In genomic region chr16:50737396-50737843, GRCm38 (mm10) we compare ENCODE assay signal across 8 mouse cellular contexts.
DNase-seq lines count a peak whose midpoint lies in the region; ATAC-seq and TF ChIP-seq lines count a peak whose summit lies in the region.

No protein-coding gene starts in this region.

- no peaks in the 10 kb centered on the region for H3K9me3 ChIP-seq in forebrain, postnatal 0 days (ENCODE audit: low read length)
- no peaks in the 10 kb centered on the region for H3K9me3 ChIP-seq in intestine, postnatal 0 days (ENCODE audit: control insufficient read depth)

- H3K4me3 ChIP-seq in layer of hippocampus, adult 2 months: peak overlapping the region; percentile 65
- peak overlapping the region; percentile 43 for H3K4me3 ChIP-seq in forebrain, postnatal 0 days (ENCODE audit: low read depth, low read length)
- peak overlapping the region; percentile 49 for H3K4me3 ChIP-seq in intestine, postnatal 0 days (ENCODE audit: low read depth, low read length)

- no peak for ATAC-seq in forebrain, postnatal 0 days
- ATAC-seq in intestine, postnatal 0 days: peak; percentile 18; the same call in 1 of the 2 replicates

- H3K27ac ChIP-seq in layer of hippocampus, adult 2 months: no peak overlapping the region
- no peak overlapping the region for H3K27ac ChIP-seq in forebrain, postnatal 0 days (ENCODE audit: low read depth, low read length)
- H3K27ac ChIP-seq in intestine, postnatal 0 days (ENCODE audit: low read depth, low read length): no peak overlapping the region

- no peaks in the 10 kb centered on the region for H3K36me3 ChIP-seq in forebrain, postnatal 0 days (ENCODE audit: insufficient read depth)
- no peaks in the 10 kb centered on the region for H3K36me3 ChIP-seq in intestine, postnatal 0 days (ENCODE audit: control insufficient read depth, insufficient read depth)

- H3K4me1 ChIP-seq in forebrain, postnatal 0 days (ENCODE audit: insufficient read depth): 0 out of 2 replicates have a peak, but pooled peaks cover 5% of the 10 kb centered on the region
- H3K4me1 ChIP-seq in intestine, postnatal 0 days (replicated peaks; ENCODE audit: control insufficient read depth, insufficient read depth, low read length): no peaks in the 10 kb centered on the region

- TF ChIP-seq CTCF in layer of hippocampus, adult 2 months (conservative IDR thresholded peaks at IDR 0.05): no peak
- TF ChIP-seq CTCF in forebrain, postnatal 0 days (IDR thresholded peaks at IDR 0.05; ENCODE audit: low read depth): no peak
- no peak for TF ChIP-seq CTCF in intestine, postnatal 0 days (IDR thresholded peaks at IDR 0.05; ENCODE audit: low read depth)

- peak overlapping the region; percentile 50 for H3K4me2 ChIP-seq in forebrain, postnatal 0 days (ENCODE audit: low read depth)
- peak overlapping the region; percentile 77 for H3K4me2 ChIP-seq in intestine, postnatal 0 days (replicated peaks; ENCODE audit: low read depth)

- H3K9ac ChIP-seq in forebrain, postnatal 0 days: peak overlapping the region; percentile 22; the same call in 1 of the 2 replicates
- 0 out of 2 replicates have a peak overlapping the region, but pooled peaks have one; percentile 24 for H3K9ac ChIP-seq in intestine, postnatal 0 days (ENCODE audit: low read depth, low read length)

- 27% methylated on average over 10 of the region's 10 CpGs for WGBS in forebrain, postnatal 0 days
- WGBS in intestine, postnatal 0 days: 20% methylated on average over 10 of the region's 10 CpGs

- no peaks in the 10 kb centered on the region for H3K27me3 ChIP-seq in forebrain, postnatal 0 days (ENCODE audit: insufficient read depth, low read length)
- H3K27me3 ChIP-seq in intestine, postnatal 0 days (replicated peaks; ENCODE audit: control insufficient read depth, insufficient read depth, low read length): no peaks in the 10 kb centered on the region

- DNase-seq in layer of hippocampus, adult 2 months (ENCODE audit: low spot score in 2 of 2): no peak
- DNase-seq in layer of hippocampus, postnatal 14 days (ENCODE audit: low spot score in 2 of 2): no peak
- DNase-seq in brain, adult 2 months (ENCODE audit: low read depth, low spot score): peak; percentile 27
- DNase-seq in forebrain, postnatal 0 days: no peak
- DNase-seq in lung, postnatal 36 days: peak; percentile 24
- peak; percentile 20 to 39 for DNase-seq in spleen, adult 18-20 months
- DNase-seq in right cerebral cortex, postnatal 4 days: no peak

Comparison
In these comparisons a context has a peak if more than half of its experiments do, and no peak if none do; other contexts are left out.
1. DNase-seq: peak in brain, adult 2 months (single experiment), lung, postnatal 36 days (single experiment) and spleen, adult 18-20 months (2 of 2); none in layer of hippocampus, adult 2 months (0 of 2), layer of hippocampus, postnatal 14 days (0 of 2), forebrain, postnatal 0 days (single experiment) and right cerebral cortex, postnatal 4 days (single experiment).
2. Peak in every context shown above with its lines, with median percentiles within 50 percentile points of each other: H3K4me3 ChIP-seq.